Mouse (Mus musculus): ENCODE results near the gene Tmem220. TPM values are rescaled to one million over a fixed set of nuclear protein-coding genes. Genes with fewer than 3 reads are reported as not detected.

Tmem220 gene
- total RNA-seq, 1 experiment = 1.6 TPM

- in situ Hi-C loops (cut with MboI; ENCODE audit: low sequenced_read_pairs in 2 of 2, unreplicated experiment in 2 of 2) = loop anchor here in 1 of 2 experiments (25.0 kb wide), 1 partner anchor 1219 kb away; the partner anchor contains the start of gene Zkscan6
- Histone ChIP-seq H3K9me3 (ENCODE audit: control insufficient read depth, insufficient read depth, low read depth, low read length) (no peaks in the 10 kb centered on the region), H3K9ac (ENCODE audit: insufficient read depth, low read depth, low read length, poor library complexity, severe bottlenecking) (no peak overlapping the region), H3K4me1 (ENCODE audit: control insufficient read depth in 2 of 2, insufficient read depth in 2 of 2, low read length in 2 of 2, poor library complexity in 1 of 2) (peaks cover 0 to 2% of the 10 kb centered on the region in 2 experiments; a peak in 1 of 4 replicates), H3K36me3 (ENCODE audit: control insufficient read depth, insufficient read depth, low read length, poor library complexity, severe bottlenecking) (no peaks in the 10 kb centered on the region), H3K4me3 (ENCODE audit: insufficient read depth in 1 of 2, low read depth in 1 of 2, low read length in 2 of 2, poor library complexity in 1 of 2, severe bottlenecking in 1 of 2) (peak overlapping the region in 1 of 2 experiments; percentile 53; a peak in 2 of 4 replicates), H3K27ac (ENCODE audit: insufficient read depth, low read depth, low read length, poor library complexity, severe bottlenecking) (no peak overlapping the region)
- TF ChIP-seq ZC3H11A (IDR thresholded peaks at IDR 0.05; ENCODE audit: borderline replicate concordance, low read depth, low read length) = peak; percentile 4; the same call in 1 of the 2 replicates
- no peak for TF ChIP-seq CHD2 (IDR thresholded peaks at IDR 0.05; ENCODE audit: low read depth, low read length)
- DNase-seq (ENCODE audit: low read depth, low spot score) = no peak
These were observed 6.1 kb downstream of the Tmem220 start for GRCm38 (mm10) chr11:67030904-67031602.

- Histone ChIP-seq H3K36me3 (ENCODE audit: control insufficient read depth, insufficient read depth, low read length, poor library complexity, severe bottlenecking) (no peaks in the 10 kb centered on the region), H3K9ac (ENCODE audit: insufficient read depth, low read depth, low read length, poor library complexity, severe bottlenecking) (no peak overlapping the region), H3K4me3 (ENCODE audit: insufficient read depth in 1 of 2, low read depth in 1 of 2, low read length in 2 of 2, poor library complexity in 1 of 2, severe bottlenecking in 1 of 2) (no peak overlapping the region), H3K4me1 (ENCODE audit: control insufficient read depth in 2 of 2, insufficient read depth in 2 of 2, low read length in 2 of 2, poor library complexity in 1 of 2) (peaks cover 0 to 2% of the 10 kb centered on the region in 2 experiments; a peak in 1 of 4 replicates), H3K27ac (ENCODE audit: insufficient read depth, low read depth, low read length, poor library complexity, severe bottlenecking) (no peak overlapping the region), H3K9me3 (ENCODE audit: control insufficient read depth, insufficient read depth, low read depth, low read length) (no peaks in the 10 kb centered on the region)
- no peak for DNase-seq (ENCODE audit: low read depth, low spot score)
- in situ Hi-C loops (cut with MboI; ENCODE audit: low sequenced_read_pairs in 2 of 2, unreplicated experiment in 2 of 2) = loop anchor here in 1 of 2 experiments (25.0 kb wide), 1 partner anchor 1219 kb away; the partner anchor contains the start of gene Zkscan6
- TF ChIP-seq CHD2 (IDR thresholded peaks at IDR 0.05; ENCODE audit: low read depth, low read length) (no peak), MAFK (IDR thresholded peaks at IDR 0.05; ENCODE audit: insufficient read depth, low read depth, low read length) (no peak), ZC3H11A (IDR thresholded peaks at IDR 0.05; ENCODE audit: borderline replicate concordance, low read depth, low read length) (no peak), HCFC1 (IDR thresholded peaks at IDR 0.05; ENCODE audit: borderline replicate concordance, insufficient read depth, low read length) (no peak), ZNF384 (IDR thresholded peaks at IDR 0.05; ENCODE audit: low read depth, low read length) (no peak)
These were observed 6.6 kb downstream of the Tmem220 start for GRCm38 (mm10) chr11:67031603-67031915.

GRCm38 (mm10) chr11:67034775-67035485 is 10.0 kb downstream of the Tmem220 start:
- TF ChIP-seq CHD2 (IDR thresholded peaks at IDR 0.05; ENCODE audit: low read depth, low read length) = no peak
- no peak for TF ChIP-seq HCFC1 (IDR thresholded peaks at IDR 0.05; ENCODE audit: borderline replicate concordance, insufficient read depth, low read length)
- no peak for TF ChIP-seq ZC3H11A (IDR thresholded peaks at IDR 0.05; ENCODE audit: borderline replicate concordance, low read depth, low read length)
- TF ChIP-seq ZNF384 (IDR thresholded peaks at IDR 0.05; ENCODE audit: low read depth, low read length) = no peak
- TF ChIP-seq MAFK (IDR thresholded peaks at IDR 0.05; ENCODE audit: insufficient read depth, low read depth, low read length) = no peak
- H3K9ac ChIP-seq (ENCODE audit: insufficient read depth, low read depth, low read length, poor library complexity, severe bottlenecking) = no peak overlapping the region
- peaks cover 6% of the 10 kb centered on the region for H3K36me3 ChIP-seq (ENCODE audit: control insufficient read depth, insufficient read depth, low read length, poor library complexity, severe bottlenecking)
- H3K4me3 ChIP-seq (ENCODE audit: insufficient read depth in 1 of 2, low read depth in 1 of 2, low read length in 2 of 2, poor library complexity in 1 of 2, severe bottlenecking in 1 of 2) = no peak overlapping the region
- H3K9me3 ChIP-seq (ENCODE audit: control insufficient read depth, insufficient read depth, low read depth, low read length) = no peaks in the 10 kb centered on the region
- H3K4me1 ChIP-seq (ENCODE audit: control insufficient read depth in 2 of 2, insufficient read depth in 2 of 2, low read length in 2 of 2, poor library complexity in 1 of 2) = peaks cover 0 to 2% of the 10 kb centered on the region in 2 experiments; a peak in 1 of 4 replicates
- no peak for DNase-seq (ENCODE audit: low read depth, low spot score)
- no peak overlapping the region for H3K27ac ChIP-seq (ENCODE audit: insufficient read depth, low read depth, low read length, poor library complexity, severe bottlenecking)
- in situ Hi-C loops (cut with MboI; ENCODE audit: low sequenced_read_pairs in 2 of 2, unreplicated experiment in 2 of 2) = loop anchor here in 1 of 2 experiments (25.0 kb wide), 1 partner anchor 1223 kb away; the partner anchor contains the start of gene Zkscan6

- peaks cover 0 to 2% of the 10 kb centered on the region in 2 experiments; a peak in 1 of 4 replicates for H3K4me1 ChIP-seq (ENCODE audit: control insufficient read depth in 2 of 2, insufficient read depth in 2 of 2, low read length in 2 of 2, poor library complexity in 1 of 2)
- peaks cover 11% of the 10 kb centered on the region for H3K36me3 ChIP-seq (ENCODE audit: control insufficient read depth, insufficient read depth, low read length, poor library complexity, severe bottlenecking)
- no peak overlapping the region for H3K9ac ChIP-seq (ENCODE audit: insufficient read depth, low read depth, low read length, poor library complexity, severe bottlenecking)
- no peaks in the 10 kb centered on the region for H3K9me3 ChIP-seq (ENCODE audit: control insufficient read depth, insufficient read depth, low read depth, low read length)
- no peak for DNase-seq (ENCODE audit: low read depth, low spot score)
- no peak overlapping the region for H3K27ac ChIP-seq (ENCODE audit: insufficient read depth, low read depth, low read length, poor library complexity, severe bottlenecking)
- in situ Hi-C loops (cut with MboI; ENCODE audit: low sequenced_read_pairs in 2 of 2, unreplicated experiment in 2 of 2) = loop anchor here in 1 of 2 experiments (25.0 kb wide), 1 partner anchor 1224 kb away; the partner anchor contains the start of gene Zkscan6
- TF ChIP-seq CHD2 (IDR thresholded peaks at IDR 0.05; ENCODE audit: low read depth, low read length) (no peak), ZNF384 (IDR thresholded peaks at IDR 0.05; ENCODE audit: low read depth, low read length) (no peak), HCFC1 (IDR thresholded peaks at IDR 0.05; ENCODE audit: borderline replicate concordance, insufficient read depth, low read length) (no peak), MAFK (IDR thresholded peaks at IDR 0.05; ENCODE audit: insufficient read depth, low read depth, low read length) (no peak), ZC3H11A (IDR thresholded peaks at IDR 0.05; ENCODE audit: borderline replicate concordance, low read depth, low read length) (no peak)
- no peak overlapping the region for H3K4me3 ChIP-seq (ENCODE audit: insufficient read depth in 1 of 2, low read depth in 1 of 2, low read length in 2 of 2, poor library complexity in 1 of 2, severe bottlenecking in 1 of 2)
These were observed 11.3 kb downstream of the Tmem220 start for GRCm38 (mm10) chr11:67036229-67036628.

Measured in ES-E14 (cell line).